Mouse (Mus musculus) cerebellum, adult 2 months (tissue): ENCODE results near the gene Lrp11.

Experiments
- CTCF ChIP-seq: fragments of 200-500 bp; IDR thresholded peaks from 2 replicates; pipeline ENCODE4 v1.5.1; 2011; ENCODE audit warnings: low read depth, mild to moderate bottlenecking, control low read depth, low read length, moderate library complexity, borderline replicate concordance; ENCODE audit not compliant: insufficient read depth
- POLR2A ChIP-seq: fragments of 200-500 bp; IDR thresholded peaks from 2 replicates; pipeline ENCODE4 v1.6.1; 2011; ENCODE audit warnings: low read length, control low read depth, borderline replicate concordance; ENCODE audit not compliant: insufficient read depth

DNA sequence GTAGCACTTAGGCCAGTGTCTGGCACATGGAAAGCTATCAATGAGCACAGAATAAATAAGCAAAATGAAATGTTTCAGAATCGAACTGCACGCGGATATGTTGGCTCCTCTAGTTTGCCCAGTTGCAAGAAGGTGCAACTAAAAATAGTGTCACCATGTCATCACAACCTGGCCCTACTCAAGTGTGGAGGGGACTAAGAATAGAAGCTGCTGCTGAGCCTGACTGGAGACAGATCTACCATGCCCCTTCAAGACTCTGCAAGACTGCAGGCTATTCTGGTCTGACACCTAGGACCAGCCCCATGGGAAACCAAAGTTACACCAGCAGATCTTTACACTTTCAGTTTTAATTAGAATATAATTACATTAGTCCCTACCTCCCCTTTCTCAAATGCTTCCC lies 32.8 kb downstream of the Lrp11 start:
- no peak for TF ChIP-seq CTCF
- TF ChIP-seq POLR2A: no peak
